In the genomic region with DNA sequence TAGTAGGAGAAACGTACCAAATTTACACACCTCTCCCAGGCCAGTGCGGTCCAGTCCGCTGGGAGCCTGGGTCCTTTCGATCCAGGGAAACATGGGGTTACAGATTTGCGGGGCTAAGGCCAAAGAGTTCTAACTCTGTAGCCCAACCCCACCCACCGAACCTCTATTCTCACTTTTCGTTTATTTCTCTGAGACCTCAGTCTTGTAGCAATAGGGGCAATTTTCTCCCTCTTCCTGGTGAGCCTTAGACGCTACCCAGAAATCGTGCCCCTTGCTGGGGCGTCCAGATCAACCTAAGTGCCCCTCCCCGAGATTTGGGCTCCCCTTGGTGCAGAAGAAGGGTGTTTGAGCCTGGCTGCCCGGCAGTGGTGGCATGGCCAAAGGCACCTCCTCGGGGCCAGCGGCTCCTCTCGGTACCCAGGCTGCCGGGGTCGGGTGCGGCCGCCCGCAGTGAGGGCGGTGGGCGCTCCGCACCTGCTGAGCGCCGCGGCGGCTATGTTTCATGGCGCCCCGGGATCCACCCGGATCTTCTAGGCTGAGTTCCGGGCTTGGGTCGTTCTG, we compare ENCODE assay signal across 8 mouse cellular contexts. TPM values are rescaled to one million over a fixed set of nuclear protein-coding genes. Genes with fewer than 3 reads are reported as not detected.
A peak's percentile ranks its signal among the peaks of the same experiment; 100 is the strongest.
DNase-seq lines count a peak whose midpoint lies in the region; ATAC-seq lines count a peak whose summit lies in the region.

No protein-coding gene starts in this region.

- H3K27me3 ChIP-seq in intestine, embryonic 15.5 days (replicated peaks) = peaks cover 80% of the 10 kb centered on the region
- peaks cover 85% of the 10 kb centered on the region for H3K27me3 ChIP-seq in neural tube, embryonic 11.5 days (ENCODE audit: control insufficient read depth, insufficient read depth, low read length)

- no peak overlapping the region for H3K27ac ChIP-seq in intestine, embryonic 15.5 days
- no peak overlapping the region for H3K27ac ChIP-seq in neural tube, embryonic 11.5 days (ENCODE audit: low read depth, low read length)

- H3K9ac ChIP-seq in intestine, embryonic 15.5 days = peak overlapping the region; percentile 48
- H3K9ac ChIP-seq in neural tube, embryonic 11.5 days (ENCODE audit: low read length) = no peak overlapping the region; the same call in 1 of the 2 replicates

- ATAC-seq in intestine, embryonic 15.5 days = no peak
- ATAC-seq in neural tube, embryonic 11.5 days (ENCODE audit: insufficient read depth, low FRiP score, low TSS enrichment) = no peak
- no peak for ATAC-seq in megakaryocyte progenitor cell, adult 5-6 weeks (replicated peaks; ENCODE audit: poor library complexity)

- WGBS in intestine, embryonic 15.5 days = 3% methylated on average over 32 of the region's 32 CpGs
- WGBS in neural tube, embryonic 11.5 days = 1% methylated on average over 32 of the region's 32 CpGs

- DNase-seq in embryo, embryonic 10.5 days (ENCODE audit: low spot score) = peak; percentile 39
- no peak for DNase-seq in embryo, embryonic 10 days (ENCODE audit: low spot score)
- peak; percentile 53 for DNase-seq in right cerebral cortex, postnatal 4 days
- DNase-seq in right cerebral cortex, postnatal 36 days (ENCODE audit: low spot score in 2 of 2) = no peak
- no peak for DNase-seq in neural tube, embryonic 11.5 days (ENCODE audit: low spot score)
- no peak for DNase-seq in layer of hippocampus, adult 9-11 months

- peak overlapping the region; percentile 61 for H3K4me3 ChIP-seq in intestine, embryonic 15.5 days (replicated peaks)
- peak overlapping the region; percentile 44 for H3K4me3 ChIP-seq in neural tube, embryonic 11.5 days (ENCODE audit: low read depth, low read length)

- H3K4me2 ChIP-seq in intestine, embryonic 15.5 days (replicated peaks) = peak overlapping the region; percentile 94
- peak overlapping the region; percentile 92 for H3K4me2 ChIP-seq in neural tube, embryonic 11.5 days (ENCODE audit: low read depth)

- no peaks in the 10 kb centered on the region for H3K9me3 ChIP-seq in intestine, embryonic 15.5 days
- no peaks in the 10 kb centered on the region for H3K9me3 ChIP-seq in neural tube, embryonic 11.5 days (ENCODE audit: control insufficient read depth, low read length)

- H3K4me1 ChIP-seq in intestine, embryonic 15.5 days (replicated peaks) = peaks cover 60% of the 10 kb centered on the region
- H3K4me1 ChIP-seq in neural tube, embryonic 11.5 days (ENCODE audit: control insufficient read depth, insufficient read depth, low read length) = peaks cover 36% of the 10 kb centered on the region

- no peaks in the 10 kb centered on the region for H3K36me3 ChIP-seq in intestine, embryonic 15.5 days
- H3K36me3 ChIP-seq in neural tube, embryonic 11.5 days (ENCODE audit: control insufficient read depth, insufficient read depth, low read length) = no peaks in the 10 kb centered on the region

RNA-seq across cellular contexts. Expression of a gene that starts 14.9 kb away (rescaled TPM):
- 7.4 and 7.9 TPM in 2 replicates for polyA plus RNA-seq in intestine, embryonic 15.5 days (2015; fragmentation: Nextera tagmentation; extraction: Ambion mirVana)
- 6.8 and 7.0 TPM in 2 replicates for polyA plus RNA-seq in neural tube, embryonic 11.5 days (2014; fragmentation: Nextera tagmentation; extraction: Ambion mirVana)
- total RNA-seq in megakaryocyte progenitor cell, adult 5-6 weeks (2015) = 1.9 and 2.1 TPM in 2 replicates
- 2.7 and 3.6 TPM in 2 replicates for total RNA-seq in megakaryocyte progenitor cell, adult 5-6 weeks (2017)

RNA-seq across cellular contexts. Expression of a gene that starts 30.4 kb away (rescaled TPM):
- polyA plus RNA-seq in intestine, embryonic 15.5 days (2015; fragmentation: Nextera tagmentation; extraction: Ambion mirVana) = 10.7 and 11.2 TPM in 2 replicates
- 6.0 and 6.1 TPM in 2 replicates for polyA plus RNA-seq in neural tube, embryonic 11.5 days (2014; fragmentation: Nextera tagmentation; extraction: Ambion mirVana)
- total RNA-seq in megakaryocyte progenitor cell, adult 5-6 weeks (2015) = 19.9 and 21.5 TPM in 2 replicates
- total RNA-seq in megakaryocyte progenitor cell, adult 5-6 weeks (2017) = 24.8 and 25.4 TPM in 2 replicates

RNA-seq across cellular contexts. Expression of a gene that starts 32.9 kb away (rescaled TPM):
- 24.8 and 27.0 TPM in 2 replicates for polyA plus RNA-seq in intestine, embryonic 15.5 days (2015; fragmentation: Nextera tagmentation; extraction: Ambion mirVana)
- polyA plus RNA-seq in neural tube, embryonic 11.5 days (2014; fragmentation: Nextera tagmentation; extraction: Ambion mirVana) = 61.5 and 65.0 TPM in 2 replicates
- total RNA-seq in megakaryocyte progenitor cell, adult 5-6 weeks (2015) = 1.8 and 2.8 TPM in 2 replicates
- total RNA-seq in megakaryocyte progenitor cell, adult 5-6 weeks (2017) = 3.0 and 3.2 TPM in 2 replicates

Comparison
In these comparisons a context has a peak if more than half of its experiments do, and no peak if none do; other contexts are left out.
1. DNase-seq: peak in embryo, embryonic 10.5 days (single experiment) and right cerebral cortex, postnatal 4 days (single experiment); none in embryo, embryonic 10 days (single experiment), right cerebral cortex, postnatal 36 days (0 of 2), neural tube, embryonic 11.5 days (single experiment) and layer of hippocampus, adult 9-11 months (single experiment).